Mouse (Mus musculus): ENCODE results near the gene Abhd11. TPM values are rescaled to one million over a fixed set of nuclear protein-coding genes. Genes with fewer than 3 reads are reported as not detected.
A peak's percentile ranks its signal among the peaks of the same experiment; 100 is the strongest.
"Not testable (repeated sequence)": the region's sequence is repeated elsewhere in the genome, so short reads cannot be mapped to it uniquely, and the experiment has no call there.

The Abhd11 gene
- polyA plus RNA-seq, 1 experiment from 2014 or later: 39.8 TPM

DNA sequence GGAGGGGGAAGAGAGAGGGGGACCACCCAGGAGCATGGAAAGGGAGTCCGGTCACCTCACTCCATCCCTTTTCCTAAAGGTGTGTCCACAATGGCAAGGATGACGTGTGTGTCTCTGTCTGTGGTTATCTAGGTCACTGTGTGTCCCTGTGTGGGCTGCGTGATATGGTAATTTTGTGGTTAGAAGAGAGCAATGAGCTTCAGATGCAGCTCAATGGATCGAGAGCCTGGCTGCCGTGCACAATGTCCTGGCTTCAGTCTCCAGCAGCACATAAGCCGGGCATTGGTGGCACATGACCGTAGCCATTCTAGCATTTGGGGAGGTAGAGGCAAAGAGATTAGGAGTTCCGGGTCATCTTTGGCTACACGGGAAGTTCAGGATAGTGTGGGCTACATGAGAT lies 30.6 kb downstream of the Abhd11 start:
- H3K9me3 ChIP-seq (replicated peaks): 0 out of 2 replicates have a peak, but pooled peaks cover 4% of the 10 kb centered on the region
- H3K27ac ChIP-seq (replicated peaks): no peak overlapping the region
- peaks cover 19% of the 10 kb centered on the region for H3K36me3 ChIP-seq
- H3K4me3 ChIP-seq: no peak overlapping the region
- H3K27me3 ChIP-seq (ENCODE audit: low read depth, poor library complexity, severe bottlenecking): no peaks in the 10 kb centered on the region
- no peak for DNase-seq (ENCODE audit: low spot score)
- H3K4me1 ChIP-seq: peaks cover 21% of the 10 kb centered on the region
- 86% methylated on average over 9 of the region's 9 CpGs for WGBS

DNA sequence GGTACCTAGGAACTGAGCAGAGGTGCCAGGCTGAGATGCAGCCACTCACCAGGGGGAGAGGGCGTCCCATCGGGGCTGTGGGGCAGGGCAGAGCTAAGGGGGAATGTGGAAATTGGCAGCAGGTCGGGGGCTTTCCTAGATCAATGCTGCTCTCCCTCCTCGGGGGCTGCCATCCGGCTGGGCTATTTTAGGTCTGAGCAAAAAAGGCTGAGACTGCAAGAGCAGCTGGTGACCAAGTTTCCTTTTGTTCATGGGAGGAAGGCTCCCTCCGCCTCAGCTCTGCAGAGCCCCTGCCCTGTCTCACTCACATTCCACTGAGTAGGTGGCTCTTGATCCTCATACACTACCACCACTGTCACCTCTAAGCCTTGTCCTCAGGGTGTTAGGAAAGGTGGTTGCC lies 31.1 kb downstream of the Abhd11 start:
- Histone ChIP-seq H3K4me1 (peaks cover 21% of the 10 kb centered on the region), H3K36me3 (peaks cover 22% of the 10 kb centered on the region), H3K9me3 (replicated peaks) (no peaks in the 10 kb centered on the region), H3K27me3 (ENCODE audit: low read depth, poor library complexity, severe bottlenecking) (no peaks in the 10 kb centered on the region), H3K4me3 (no peak overlapping the region), H3K27ac (replicated peaks) (peak overlapping the region; percentile 65)
- WGBS: 52% methylated on average over 6 of the region's 6 CpGs
- DNase-seq (ENCODE audit: low spot score): no peak

DNA sequence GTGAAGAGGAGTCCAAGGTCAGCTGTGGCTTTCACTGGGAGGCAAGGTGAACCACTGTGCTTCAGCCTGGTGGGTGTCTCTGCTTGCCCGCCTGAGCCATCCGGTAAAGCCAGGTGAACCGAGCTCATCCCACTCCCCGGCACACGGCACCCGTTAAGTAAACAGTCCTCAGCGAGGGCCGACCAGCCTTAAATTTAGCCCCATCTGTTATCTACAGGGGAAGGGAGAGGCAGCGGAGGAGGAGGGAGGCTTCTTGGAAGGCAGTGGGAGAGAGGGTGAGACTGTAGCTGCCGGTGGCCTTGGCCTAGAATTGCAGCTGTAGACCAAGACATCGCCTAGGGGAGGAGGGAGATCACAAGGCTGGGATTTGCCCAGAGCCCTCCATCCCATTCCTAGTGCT lies 31.8 kb downstream of the Abhd11 start:
- 85% methylated on average over 11 of the region's 11 CpGs for WGBS
- no peaks in the 10 kb centered on the region for H3K27me3 ChIP-seq (ENCODE audit: low read depth, poor library complexity, severe bottlenecking)
- peaks cover 21% of the 10 kb centered on the region for H3K4me1 ChIP-seq
- H3K4me3 ChIP-seq: no peak overlapping the region
- peak overlapping the region; percentile 65 for H3K27ac ChIP-seq (replicated peaks)
- H3K9me3 ChIP-seq (replicated peaks): no peaks in the 10 kb centered on the region
- peaks cover 29% of the 10 kb centered on the region for H3K36me3 ChIP-seq
- DNase-seq (ENCODE audit: low spot score): no peak

- Histone ChIP-seq H3K36me3 (peaks cover 33% of the 10 kb centered on the region), H3K27me3 (ENCODE audit: low read depth, poor library complexity, severe bottlenecking) (no peaks in the 10 kb centered on the region), H3K27ac (replicated peaks) (no peak overlapping the region), H3K9me3 (replicated peaks) (no peaks in the 10 kb centered on the region), H3K4me3 (0 out of 2 replicates have a peak overlapping the region, but pooled peaks have one; percentile 14), H3K4me1 (peaks cover 21% of the 10 kb centered on the region)
- 25% methylated on average over 21 of the region's 21 CpGs for WGBS
- DNase-seq (ENCODE audit: low spot score): no peak
Measured at GRCm38 (mm10) chr5:135042105-135042788, 33.3 kb downstream of the Abhd11 start.

GRCm38 (mm10) chr5:135044575-135044974 lies 35.6 kb downstream of the Abhd11 start:
- no peak overlapping the region for H3K4me3 ChIP-seq
- DNase-seq (ENCODE audit: low spot score): no peak
- no peaks in the 10 kb centered on the region for H3K9me3 ChIP-seq (replicated peaks)
- no peaks in the 10 kb centered on the region for H3K27me3 ChIP-seq (ENCODE audit: low read depth, poor library complexity, severe bottlenecking)
- H3K27ac ChIP-seq (replicated peaks): no peak overlapping the region
- WGBS: 85% methylated on average over 3 of the region's 3 CpGs
- peaks cover 21% of the 10 kb centered on the region for H3K4me1 ChIP-seq
- H3K36me3 ChIP-seq: peaks cover 41% of the 10 kb centered on the region

DNA sequence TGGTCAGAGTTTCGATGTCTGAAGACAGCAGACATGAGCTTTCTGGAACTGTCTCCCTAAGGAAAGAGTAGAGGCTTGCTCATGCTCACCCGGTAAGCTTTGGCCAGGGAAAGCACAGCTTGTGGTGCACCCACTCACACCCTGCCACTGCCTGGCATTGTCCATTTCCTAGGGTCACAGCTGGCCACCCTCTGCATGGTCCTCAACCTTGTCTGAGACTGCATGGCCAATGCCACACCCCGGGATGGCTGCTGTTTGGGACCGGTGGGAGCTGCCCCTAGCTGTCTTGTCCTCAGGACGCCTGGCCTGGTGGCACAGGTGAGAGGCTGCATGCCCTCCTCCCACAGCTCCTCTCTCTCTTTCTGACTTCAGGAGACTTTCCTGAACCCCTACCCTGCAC lies 39.6 kb downstream of the Abhd11 start:
- Histone ChIP-seq H3K36me3 (peaks cover 75% of the 10 kb centered on the region), H3K4me1 (no peaks in the 10 kb centered on the region), H3K4me3 (no peak overlapping the region), H3K9me3 (replicated peaks) (no peaks in the 10 kb centered on the region), H3K27ac (replicated peaks) (no peak overlapping the region), H3K27me3 (ENCODE audit: low read depth, poor library complexity, severe bottlenecking) (no peaks in the 10 kb centered on the region)
- WGBS: 96% methylated on average over 5 of the region's 5 CpGs
- no peak for DNase-seq (ENCODE audit: low spot score)

- not testable (repeated sequence) for H3K9me3 ChIP-seq (replicated peaks); H3K4me1 ChIP-seq; H3K27ac ChIP-seq (replicated peaks); DNase-seq (ENCODE audit: low spot score); H3K4me3 ChIP-seq; H3K27me3 ChIP-seq (ENCODE audit: low read depth, poor library complexity, severe bottlenecking)
- H3K36me3 ChIP-seq: peaks cover 79% of the 10 kb centered on the region
- 92% methylated on average over 6 of the region's 6 CpGs for WGBS
Measured at GRCm38 (mm10) chr5:135049268-135049667, 40.3 kb downstream of the Abhd11 start.

DNA sequence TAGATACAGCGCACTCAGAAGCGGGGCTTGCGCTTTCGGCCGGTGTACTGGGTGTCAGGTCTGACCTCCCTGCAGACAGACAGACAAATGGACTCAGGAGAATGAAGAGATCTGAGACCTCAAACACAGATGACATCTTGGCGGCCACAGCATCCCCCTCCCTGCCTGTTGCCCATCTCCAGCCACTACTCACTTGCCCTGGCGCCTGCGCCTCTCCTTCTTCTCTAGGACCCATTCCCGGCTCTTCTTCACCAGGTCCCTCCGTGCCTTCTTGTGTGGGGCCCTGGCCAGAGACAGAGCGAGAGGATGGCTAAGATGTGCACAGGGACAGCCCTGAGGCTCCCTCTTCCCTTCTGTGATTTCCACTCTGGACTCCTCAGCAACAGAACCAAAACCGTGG lies 44.4 kb downstream of the Abhd11 start:
- H3K27me3 ChIP-seq (ENCODE audit: low read depth, poor library complexity, severe bottlenecking): no peaks in the 10 kb centered on the region
- peaks cover 97% of the 10 kb centered on the region for H3K36me3 ChIP-seq
- no peaks in the 10 kb centered on the region for H3K9me3 ChIP-seq (replicated peaks)
- no peak for DNase-seq (ENCODE audit: low spot score)
- WGBS: 94% methylated on average over 12 of the region's 12 CpGs
- no peak overlapping the region for H3K27ac ChIP-seq (replicated peaks)
- H3K4me3 ChIP-seq: no peak overlapping the region
- H3K4me1 ChIP-seq: no peaks in the 10 kb centered on the region

Other genes starting within 250 kb of the Abhd11 start
- not detected in 2 replicates for gene Tmem270, start 102.4 kb upstream of the Abhd11 start, polyA plus RNA-seq (2016; fragmentation: Nextera tagmentation; extraction: Ambion mirVana)
- 3.2 and 3.8 TPM in 2 replicates for gene Cldn13, start 93.6 kb upstream of the Abhd11 start, polyA plus RNA-seq (2016; fragmentation: Nextera tagmentation; extraction: Ambion mirVana)
- 9.6 and 12.8 TPM in 2 replicates for gene Mettl27, start 76.8 kb upstream of the Abhd11 start, polyA plus RNA-seq (2016; fragmentation: Nextera tagmentation; extraction: Ambion mirVana)
- gene Cldn4, start 62.2 kb upstream of the Abhd11 start, polyA plus RNA-seq (2016; fragmentation: Nextera tagmentation; extraction: Ambion mirVana): 3.2 and 3.4 TPM in 2 replicates
- gene Cldn3, start 22.9 kb upstream of the Abhd11 start, polyA plus RNA-seq (2016; fragmentation: Nextera tagmentation; extraction: Ambion mirVana): 2.0 and 2.9 TPM in 2 replicates
- gene Stx1a, start 14.3 kb downstream of the Abhd11 start, polyA plus RNA-seq (2016; fragmentation: Nextera tagmentation; extraction: Ambion mirVana): 13.3 and 17.5 TPM in 2 replicates
- gene Dnajc30, start 55.0 kb downstream of the Abhd11 start, polyA plus RNA-seq (2016; fragmentation: Nextera tagmentation; extraction: Ambion mirVana): 27.2 and 28.3 TPM in 2 replicates
- gene Bud23, start 55.8 kb downstream of the Abhd11 start, polyA plus RNA-seq (2016; fragmentation: Nextera tagmentation; extraction: Ambion mirVana): 158 and 179 TPM in 2 replicates
- 7.2 and 11.2 TPM in 2 replicates for gene Vps37d, start 69.1 kb downstream of the Abhd11 start, polyA plus RNA-seq (2016; fragmentation: Nextera tagmentation; extraction: Ambion mirVana)
- gene Mlxipl, start 80.7 kb downstream of the Abhd11 start, polyA plus RNA-seq (2016; fragmentation: Nextera tagmentation; extraction: Ambion mirVana): 2.0 TPM in 2 replicates
- 23.6 and 25.8 TPM in 2 replicates for gene Tbl2, start 140.5 kb downstream of the Abhd11 start, polyA plus RNA-seq (2016; fragmentation: Nextera tagmentation; extraction: Ambion mirVana)
- 49.4 and 49.5 TPM in 2 replicates for gene Bcl7b, start 159.1 kb downstream of the Abhd11 start, polyA plus RNA-seq (2016; fragmentation: Nextera tagmentation; extraction: Ambion mirVana)
- gene Baz1b, start 178.1 kb downstream of the Abhd11 start, polyA plus RNA-seq (2016; fragmentation: Nextera tagmentation; extraction: Ambion mirVana): 49.3 and 51.5 TPM in 2 replicates
- 15.5 and 16.0 TPM in 2 replicates for gene Fzd9, start 242.1 kb downstream of the Abhd11 start, polyA plus RNA-seq (2016; fragmentation: Nextera tagmentation; extraction: Ambion mirVana)

Measured in midbrain, embryonic 10.5 days (tissue).